Mouse (Mus musculus) forebrain, postnatal 0 days (tissue): ENCODE measurements around the gene Rnf126. TPM values are rescaled to one million over a fixed set of nuclear protein-coding genes. Genes with fewer than 3 reads are reported as not detected.
A peak's percentile ranks its signal among the peaks of the same experiment; 100 is the strongest.

Experiments
- ATAC-seq: fragments of 200-750 bp; cut with Nextera tagmentation; 2 replicates; pipeline ENCODE4 v1.8.0; 2017; ENCODE audit warnings: mild to moderate bottlenecking, moderate library complexity
- DNase-seq: peaks from one replicate; pipeline ENCODE4 v3.0.0-alpha.2; 2015
- H3K27ac ChIP-seq: fragments of 300-500 bp; sonication (generic); 2 replicates; pipeline ENCODE4 v1.5.1; 2014; ENCODE audit warnings: low read depth, mild to moderate bottlenecking, antibody characterized with exemption, low read length, moderate library complexity, mixed read lengths
- H3K27me3 ChIP-seq: fragments of 300-500 bp; sonication (generic); 2 replicates; pipeline ENCODE4 v1.6.1; 2014; ENCODE audit warnings: mild to moderate bottlenecking, low read length, mixed read lengths; ENCODE audit not compliant: insufficient read depth
- H3K36me3 ChIP-seq: fragments of 300-500 bp; sonication (generic); 2 replicates; pipeline ENCODE4 v1.6.1; 2014; ENCODE audit warnings: mild to moderate bottlenecking, moderate library complexity; ENCODE audit not compliant: insufficient read depth
- H3K4me1 ChIP-seq: fragments of 300-500 bp; sonication (generic); 2 replicates; pipeline ENCODE4 v1.6.1; 2014; ENCODE audit warnings: antibody characterized with exemption; ENCODE audit not compliant: insufficient read depth
- H3K4me2 ChIP-seq: fragments of 300-500 bp; sonication (generic); 2 replicates; pipeline ENCODE4 v1.6.1; 2014; ENCODE audit warnings: low read depth, mild to moderate bottlenecking, moderate library complexity
- H3K4me3 ChIP-seq: fragments of 300-500 bp; sonication (generic); 2 replicates; pipeline ENCODE4 v1.5.1; 2014; ENCODE audit warnings: low read depth, low read length, mixed read lengths
- H3K9ac ChIP-seq: fragments of 300-500 bp; sonication (generic); 2 replicates; pipeline ENCODE4 v1.6.1; 2014; ENCODE audit warnings: mild to moderate bottlenecking
- H3K9me3 ChIP-seq: fragments of 300-500 bp; sonication (generic); 2 replicates; pipeline ENCODE4 v1.6.1; 2016; ENCODE audit warnings: low read length
- CTCF ChIP-seq: sonication (generic); IDR thresholded peaks from 2 replicates; pipeline ENCODE4 v1.5.1; 2016; ENCODE audit warnings: antibody characterized with exemption, control low read depth, low read depth
- WGBS: fragments of 180-500 bp; shearing (Covaris S2); extraction: QIAGEN DNeasy Blood & Tissue Kit; methylation state at CpG from one replicate; pipeline ENCODE4 v1.1.7; 2014; 5-methylcytosine and 5-hydroxymethylcytosine counted together
- polyA plus RNA-seq: library from polyadenylated mRNA; unstranded; fragments of >200 nt; fragmentation: Nextera tagmentation; extraction: Ambion mirVana; gene quantifications from 2 replicates; pipeline ENCODE4 v1.2.1, GENCODE M21; 2015
- total RNA-seq: library from RNA; depleted of rRNA; stranded (reverse); fragments of >200 nt; gene quantifications from 2 replicates; pipeline ENCODE4 v1.2.3, GENCODE M21; 2014

Gene Rnf126
- total and polyA plus RNA-seq, 2 experiments from 2014 or later = 88.3 to 131 TPM

GRCm38 (mm10) chr10:79798289-79798928 is 31.7 kb upstream of the Rnf126 start:
- H3K27ac ChIP-seq = no peak overlapping the region
- no peak overlapping the region for H3K9ac ChIP-seq
- H3K9me3 ChIP-seq = no peaks in the 10 kb centered on the region
- no peaks in the 10 kb centered on the region for H3K27me3 ChIP-seq
- H3K36me3 ChIP-seq = no peaks in the 10 kb centered on the region
- ATAC-seq = no peak
- H3K4me1 ChIP-seq = peaks cover 35% of the 10 kb centered on the region
- no peak overlapping the region for H3K4me2 ChIP-seq
- DNase-seq = no peak
- WGBS = 87% methylated on average over 12 of the region's 12 CpGs
- H3K4me3 ChIP-seq = no peak overlapping the region
- no peak for TF ChIP-seq CTCF

- no peak for ATAC-seq
- H3K27me3 ChIP-seq = no peaks in the 10 kb centered on the region
- TF ChIP-seq CTCF = no peak
- H3K36me3 ChIP-seq = no peaks in the 10 kb centered on the region
- H3K9me3 ChIP-seq = no peaks in the 10 kb centered on the region
- WGBS = 62% methylated on average over 15 of the region's 15 CpGs
- no peak overlapping the region for H3K9ac ChIP-seq
- no peak overlapping the region for H3K4me3 ChIP-seq
- DNase-seq = no peak
- H3K4me2 ChIP-seq = peak overlapping the region; percentile 30; the same call in 1 of the 2 replicates
- H3K4me1 ChIP-seq = peaks cover 24% of the 10 kb centered on the region
- no peak overlapping the region for H3K27ac ChIP-seq
Observed at GRCm38 (mm10) chr10:79797326-79797725, 30.6 kb upstream of the Rnf126 start.

- Histone ChIP-seq H3K9ac (no peak overlapping the region), H3K9me3 (no peaks in the 10 kb centered on the region), H3K4me1 (peaks cover 15% of the 10 kb centered on the region; the same call in 1 of the 2 replicates), H3K4me2 (no peak overlapping the region), H3K27ac (no peak overlapping the region), H3K27me3 (no peaks in the 10 kb centered on the region), H3K36me3 (no peaks in the 10 kb centered on the region), H3K4me3 (no peak overlapping the region)
- no peak for TF ChIP-seq CTCF
- 98% methylated on average over 3 of the region's 3 CpGs for WGBS
- DNase-seq = no peak
- ATAC-seq = no peak
Observed at GRCm38 (mm10) chr10:79795905-79796304, 29.2 kb upstream of the Rnf126 start.

GRCm38 (mm10) chr10:79794491-79794931 is 27.8 kb upstream of the Rnf126 start:
- 2% methylated on average over 10 of the region's 10 CpGs for WGBS
- H3K4me1 ChIP-seq = peaks cover 15% of the 10 kb centered on the region; the same call in 1 of the 2 replicates
- H3K36me3 ChIP-seq = no peaks in the 10 kb centered on the region
- no peaks in the 10 kb centered on the region for H3K9me3 ChIP-seq
- DNase-seq (no peak), ATAC-seq (no peak)
- peak overlapping the region; percentile 92 for H3K4me3 ChIP-seq
- no peaks in the 10 kb centered on the region for H3K27me3 ChIP-seq
- peak overlapping the region; percentile 98 for H3K9ac ChIP-seq
- TF ChIP-seq CTCF = no peak
- H3K4me2 ChIP-seq = peak overlapping the region; percentile 88
- peak overlapping the region; percentile 94 for H3K27ac ChIP-seq

GRCm38 (mm10) chr10:79793738-79794490 is 27.2 kb upstream of the Rnf126 start:
- H3K36me3 ChIP-seq = no peaks in the 10 kb centered on the region
- DNase-seq = peak; percentile 79

GRCm38 (mm10) chr10:79793051-79793737 is 26.4 kb upstream of the Rnf126 start, which contains the start of gene Palm:
TSS of gene Palm (plus strand) at chr10:79793572.
- peak within 1 kb of the TSS; percentile 94 for H3K27ac ChIP-seq
- H3K9ac ChIP-seq = peak within 1 kb of the TSS; percentile 98
- H3K4me1 ChIP-seq = peaks cover 15% of the 10 kb centered on the region; the same call in 1 of the 2 replicates
- ATAC-seq (peak; percentile 85), DNase-seq (peak; percentile 89)
- H3K4me3 ChIP-seq = peak within 1 kb of the TSS; percentile 92
- H3K36me3 ChIP-seq = no peaks in the 10 kb centered on the region
- peak within 1 kb of the TSS; percentile 88 for H3K4me2 ChIP-seq
- H3K9me3 ChIP-seq = no peaks in the 10 kb centered on the region
- H3K27me3 ChIP-seq = no peaks in the 10 kb centered on the region
- TF ChIP-seq CTCF = peak; percentile 91
- WGBS = 6% methylated on average over 47 of the region's 51 CpGs

More at GRCm38 (mm10) chr10:79793738-79794490, 27.2 kb upstream of the Rnf126 start:
- Histone ChIP-seq H3K27ac (peak overlapping the region; percentile 94), H3K9ac (peak overlapping the region; percentile 98), H3K27me3 (no peaks in the 10 kb centered on the region), H3K9me3 (no peaks in the 10 kb centered on the region), H3K4me2 (peak overlapping the region; percentile 88), H3K4me3 (peak overlapping the region; percentile 92), H3K4me1 (peaks cover 15% of the 10 kb centered on the region; the same call in 1 of the 2 replicates)
- TF ChIP-seq CTCF = no peak
- WGBS = under 1% methylated on average over 37 of the region's 38 CpGs
- peak; percentile 69 for ATAC-seq
